Mouse (Mus musculus) layer of hippocampus, adult 8-10 months (tissue): ENCODE measurements at regions not wholly inside any gene's neighbourhood (a gene's known extent, or its start where the extent isn't known, plus 50 kb on each side); places are given as distances from the start of the nearest gene placed in this dataset.

Experiments
- DNase-seq, 2 experiments: peaks; one replicate each; pipeline ENCODE4 v3.0.0; 2022; ENCODE audit warnings: low spot score in 2 of 2

- DNase-seq: no peak
Measured at GRCm38 (mm10) chrX:11565888-11566287, 238.3 kb downstream of the H2al1j start.

GRCm38 (mm10) chrX:11567827-11568226 lies 240.2 kb downstream of the H2al1j start:
- DNase-seq: no peak

- no peak for DNase-seq
Measured at GRCm38 (mm10) chrX:11568262-11568661, 240.6 kb downstream of the H2al1j start.

- DNase-seq: no peak
Measured at GRCm38 (mm10) chrX:11574354-11574753, 246.7 kb downstream of the H2al1j start.

- DNase-seq: no peak
Measured at GRCm38 (mm10) chrX:11575571-11575970, 247.9 kb downstream of the H2al1j start.

- no peak for DNase-seq
Measured at GRCm38 (mm10) chrX:11576287-11576686, 248.7 kb downstream of the H2al1j start.

GRCm38 (mm10) chrX:11577294-11577693 lies 249.7 kb downstream of the H2al1j start:
- no peak for DNase-seq

GRCm38 (mm10) chrX:11585353-11585752 lies 257.7 kb downstream of the H2al1j start:
- DNase-seq: no peak

- DNase-seq: no peak
Measured at GRCm38 (mm10) chrX:11591391-11592187, 264.0 kb downstream of the H2al1j start.

- no peak for DNase-seq
Measured at GRCm38 (mm10) chrX:11594542-11594941, 266.9 kb downstream of the H2al1j start.

GRCm38 (mm10) chrX:11597548-11597947 lies 269.9 kb downstream of the H2al1j start:
- peak in 1 of 2 experiments; percentile 11 for DNase-seq

- peak in 1 of 2 experiments; percentile 5 for DNase-seq
Measured at GRCm38 (mm10) chrX:11614237-11614636, 286.6 kb downstream of the H2al1j start.

GRCm38 (mm10) chrX:11621045-11621763 lies 293.6 kb downstream of the H2al1j start:
- DNase-seq: peak; percentile 31 to 33

- no peak for DNase-seq
Measured at GRCm38 (mm10) chrX:11626274-11626878, 298.8 kb downstream of the H2al1j start.

GRCm38 (mm10) chrX:11629362-11629761 lies 301.7 kb downstream of the H2al1j start:
- DNase-seq: no peak

GRCm38 (mm10) chrX:11629906-11630305 lies 302.3 kb downstream of the H2al1j start:
- DNase-seq: no peak

- DNase-seq: peak; percentile 34
Measured at GRCm38 (mm10) chrX:11631186-11631913, 303.7 kb downstream of the H2al1j start.

GRCm38 (mm10) chrX:11632011-11632410 lies 304.4 kb downstream of the H2al1j start:
- no peak for DNase-seq

- DNase-seq: no peak
Measured at GRCm38 (mm10) chrX:11633823-11634222, 306.2 kb downstream of the H2al1j start.

- DNase-seq: no peak
Measured at GRCm38 (mm10) chrX:11644484-11644883, 316.9 kb downstream of the H2al1j start.

GRCm38 (mm10) chrX:11646681-11647526 lies 319.3 kb downstream of the H2al1j start:
- DNase-seq: no peak
